Mouse (Mus musculus) right cerebral cortex, postnatal 10 days (tissue): ENCODE results near the gene Tram2.

ENCODE experiments used
- DNase-seq, 2 experiments: peaks; one replicate each; pipeline ENCODE4 v3.0.0; 2021; ENCODE audit warnings: low spot score in 2 of 2

Gene Tram2

DNA sequence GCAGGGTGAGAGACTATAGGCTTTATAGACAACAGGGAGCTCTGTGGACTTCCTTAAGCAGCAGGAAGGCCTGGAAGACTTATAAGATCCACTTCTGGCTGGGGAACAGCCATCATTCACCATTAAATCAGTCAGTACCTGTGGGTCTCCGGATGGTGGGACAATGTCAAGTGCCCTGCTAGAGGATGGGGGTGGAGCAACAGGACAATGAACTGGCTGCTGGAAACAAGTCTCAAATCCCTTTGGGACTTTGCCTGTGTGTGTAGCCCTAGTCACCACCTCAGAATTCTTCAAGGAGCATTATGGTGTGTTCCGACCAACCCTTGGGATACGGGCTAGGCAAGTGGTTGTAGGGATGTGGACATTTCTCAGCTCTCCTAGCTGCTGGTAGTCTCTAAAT is 55.9 kb downstream of the Tram2 start:
- DNase-seq, result no peak

DNA sequence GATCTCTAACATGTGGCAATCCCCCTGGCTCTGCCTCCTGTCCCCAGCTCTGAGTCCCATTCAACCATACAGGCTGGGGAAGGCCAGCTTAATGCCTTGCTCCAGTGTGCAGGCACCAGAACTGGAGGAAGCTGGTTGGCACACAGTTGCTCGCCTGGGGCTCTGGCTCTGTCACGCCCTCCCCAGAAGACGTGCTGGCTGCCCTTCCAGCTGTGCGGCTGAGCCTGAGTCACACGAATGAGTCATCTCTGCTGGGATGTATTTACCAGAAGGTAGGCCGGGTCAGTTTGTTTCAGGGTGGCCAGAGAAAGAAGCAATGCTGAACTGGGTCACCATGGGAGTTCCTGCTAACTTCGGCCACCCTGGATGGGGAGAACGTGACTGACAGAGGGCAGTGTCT is 64.6 kb downstream of the Tram2 start:
- DNase-seq, result no peak

DNA sequence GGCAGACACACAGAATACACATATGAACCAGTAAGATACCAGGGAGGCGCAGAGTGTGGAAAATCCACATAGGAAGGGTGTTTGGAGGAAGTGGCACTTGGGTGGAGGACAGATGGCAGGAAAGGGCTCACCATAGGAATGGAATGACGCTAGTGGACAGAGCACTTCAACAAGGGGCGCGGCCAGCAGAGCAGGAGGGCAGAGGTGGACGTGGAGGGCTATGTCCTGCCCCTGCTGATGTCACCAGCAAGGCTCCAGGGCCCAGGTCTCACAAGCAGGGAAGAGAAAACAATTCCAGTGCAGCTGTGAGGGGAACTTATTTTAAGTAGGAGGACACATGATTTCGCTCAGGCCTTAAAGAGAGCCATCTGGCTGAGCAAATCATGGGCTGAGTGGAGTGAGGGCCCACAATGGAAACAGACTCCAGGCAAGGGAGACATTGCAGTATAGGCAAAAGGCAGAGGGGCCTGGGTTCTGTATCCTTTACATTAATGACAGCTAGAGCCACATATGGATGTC is 68.7 kb downstream of the Tram2 start:
- DNase-seq, result no peak

DNA sequence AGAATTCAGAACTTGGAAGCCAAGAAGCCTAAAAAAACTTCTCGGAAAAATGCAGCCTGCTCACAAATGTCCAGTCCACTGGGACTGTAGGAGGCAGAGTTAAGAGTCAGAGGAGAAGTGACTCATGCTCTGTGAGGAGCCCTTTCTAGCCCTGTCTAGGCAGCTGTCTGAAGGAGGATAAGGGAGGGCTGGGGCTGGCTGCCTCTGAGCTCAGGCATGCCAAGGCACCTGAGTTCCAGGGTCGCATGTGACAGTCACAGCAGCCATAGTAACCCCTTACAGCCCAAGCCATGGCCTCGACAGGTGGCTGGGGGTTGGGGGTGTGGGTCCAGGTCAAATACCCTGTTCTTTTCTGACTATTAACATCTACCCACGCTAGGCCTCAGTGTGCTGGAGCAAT is 70.1 kb downstream of the Tram2 start:
- DNase-seq, result no peak

DNA sequence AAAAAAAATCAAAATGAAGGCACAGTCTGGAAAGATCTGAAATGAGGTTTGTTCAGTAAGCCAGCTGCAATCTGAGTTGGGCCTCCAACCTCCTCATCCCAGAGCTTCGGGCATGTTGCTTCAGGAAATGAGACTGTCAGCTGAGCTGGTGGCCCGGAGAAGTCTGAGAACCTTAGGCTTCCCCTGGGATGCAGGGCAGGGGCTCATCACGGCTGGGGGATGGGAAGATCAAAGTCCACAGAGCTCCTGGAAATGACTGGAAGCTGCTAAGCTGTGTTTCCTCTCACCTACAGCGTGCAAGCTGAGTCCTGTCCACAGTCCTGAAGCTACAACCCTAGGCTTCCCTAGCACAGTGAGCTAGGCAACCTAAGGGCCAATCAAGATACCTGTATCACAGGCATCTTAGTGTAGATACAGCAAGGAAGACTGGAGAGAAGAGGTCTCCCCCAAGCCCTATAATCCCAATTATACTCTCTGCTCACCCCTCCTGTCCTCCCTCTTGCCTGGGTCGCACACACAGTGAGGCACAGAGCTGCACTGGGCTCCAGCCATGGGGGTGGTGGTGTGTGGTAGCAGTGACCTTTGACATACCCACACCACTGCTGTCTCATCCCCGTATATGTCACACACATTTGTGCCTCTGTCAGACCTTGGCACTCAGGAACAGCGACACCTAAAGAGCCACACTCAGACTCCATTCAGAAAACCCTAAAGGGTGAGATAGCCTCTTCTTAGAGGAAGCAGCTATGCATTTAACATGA is 70.9 kb downstream of the Tram2 start:
- no peak for DNase-seq

DNA sequence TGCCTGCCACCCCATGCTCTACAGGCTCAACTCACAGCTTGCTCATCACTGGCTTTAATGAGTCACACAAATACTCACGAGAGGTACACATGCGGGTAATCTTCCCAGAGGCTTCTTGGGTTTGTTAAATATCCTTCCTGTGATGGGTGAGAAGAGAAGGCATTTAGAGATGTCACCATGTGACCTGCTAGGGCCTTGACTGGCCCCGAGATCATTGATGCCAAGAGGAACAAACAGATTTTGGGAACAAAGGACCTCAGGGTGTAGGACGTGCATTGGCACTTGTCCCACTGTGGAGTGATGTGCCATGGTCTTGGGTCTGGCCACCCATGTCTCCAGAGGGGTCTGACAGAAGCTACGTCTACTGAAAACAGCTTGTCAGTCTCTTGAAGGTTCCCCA is 72.3 kb downstream of the Tram2 start:
- DNase-seq, result no peak

DNA sequence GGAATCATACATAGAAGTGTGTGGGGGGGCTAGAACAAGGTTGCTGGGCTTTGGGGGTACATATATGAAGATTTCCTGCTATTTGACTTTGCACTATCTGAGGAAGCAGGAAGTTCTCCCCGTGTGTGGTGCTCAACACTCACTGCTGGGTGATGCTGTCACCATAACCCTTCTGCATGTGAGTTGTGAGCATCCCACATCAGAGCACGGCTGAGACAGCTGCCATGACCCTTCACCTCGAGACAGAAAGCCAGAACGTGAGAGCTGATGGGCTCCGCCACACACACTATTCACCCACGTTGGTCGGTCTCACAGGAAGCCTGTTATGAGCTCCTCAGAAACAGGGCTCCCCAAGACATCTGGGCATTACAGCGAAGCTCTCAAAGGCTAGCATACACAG is 74.4 kb downstream of the Tram2 start:
- DNase-seq, result no peak

DNA sequence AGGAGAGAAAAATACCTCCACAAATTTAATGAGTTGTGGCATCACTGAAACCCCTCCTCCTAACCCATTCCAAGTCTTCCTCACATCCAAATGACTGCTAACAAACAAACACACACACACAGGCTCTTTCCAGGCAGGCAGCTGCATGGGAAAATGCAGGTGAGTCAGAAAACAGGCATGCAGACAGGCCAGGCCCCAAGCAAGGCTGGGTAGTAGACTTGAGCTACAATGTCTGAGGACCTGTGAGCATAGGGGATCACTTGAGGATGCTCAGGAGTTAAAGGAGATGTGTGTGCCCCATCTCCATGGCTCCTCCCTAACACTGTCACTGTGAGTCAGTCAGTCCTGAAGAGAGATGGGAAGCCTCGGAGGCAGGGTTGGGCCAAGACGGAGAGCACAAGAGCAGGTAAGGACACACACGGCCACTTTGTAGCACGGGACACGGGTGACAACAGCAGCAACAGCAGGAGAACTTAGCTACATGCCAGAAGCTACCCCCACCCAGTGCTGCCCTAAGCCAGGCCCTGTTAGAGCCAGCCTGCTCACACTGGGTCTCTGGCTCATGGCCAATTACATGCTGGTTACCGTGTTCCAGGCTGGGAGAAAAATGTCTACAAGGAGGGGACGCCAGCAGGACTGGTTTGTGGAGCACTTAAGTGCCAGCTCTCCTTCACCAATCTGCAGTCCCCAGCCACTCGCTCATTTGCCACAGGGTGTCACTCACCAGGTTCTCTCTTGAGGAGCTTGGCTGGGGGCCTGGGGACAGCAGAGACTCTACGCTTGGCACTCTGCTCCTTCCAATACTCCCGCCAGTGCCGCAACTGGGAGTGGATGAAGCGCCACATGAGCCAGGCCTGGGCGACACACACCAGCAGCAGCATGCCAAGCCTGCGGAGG is 76.5 kb downstream of the Tram2 start:
- peak; percentile 59 to 64 for DNase-seq

DNA sequence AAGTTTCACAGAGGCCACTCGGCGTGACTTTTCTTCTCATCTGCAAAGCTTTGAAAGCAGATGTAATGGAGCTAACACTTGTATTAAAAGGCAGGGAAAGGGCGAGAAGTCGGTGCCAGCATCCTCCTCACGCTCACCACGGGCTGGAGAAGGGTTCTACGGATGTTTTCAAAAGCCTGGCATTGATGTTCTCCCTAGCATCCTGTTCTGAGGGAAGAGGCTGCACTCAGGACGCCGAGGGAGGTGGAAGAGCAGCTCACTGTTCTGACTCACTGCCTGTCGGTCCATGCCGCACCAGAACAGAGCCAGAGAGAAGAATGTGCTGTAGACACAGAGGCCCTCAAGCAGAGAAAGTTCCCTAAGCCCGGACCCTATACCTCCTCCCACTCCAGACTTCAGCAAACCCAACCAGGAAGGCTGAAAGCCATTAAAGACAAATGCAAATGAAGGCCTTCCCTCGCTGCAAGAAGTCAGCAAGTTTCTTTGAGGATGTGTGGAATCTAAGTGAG is 81.1 kb downstream of the Tram2 start:
- no peak for DNase-seq

DNA sequence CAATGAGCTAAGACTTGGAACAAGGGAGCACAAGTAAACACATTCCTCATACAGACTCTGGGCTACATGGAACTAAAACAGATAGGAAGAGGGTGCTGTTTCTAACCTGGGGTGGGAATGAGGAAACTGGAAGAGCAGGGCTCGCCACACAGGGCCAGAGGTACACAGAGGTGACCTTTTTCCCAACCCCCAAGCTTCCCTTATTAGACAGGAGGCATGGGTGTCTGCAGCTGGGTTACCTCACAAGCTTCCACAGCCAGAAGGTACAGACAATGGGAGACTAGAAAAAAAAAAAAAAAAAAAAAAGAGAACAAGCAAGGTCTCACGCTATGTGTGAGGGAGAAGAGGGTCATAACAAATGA is 81.7 kb downstream of the Tram2 start:
- DNase-seq, result no peak

DNA sequence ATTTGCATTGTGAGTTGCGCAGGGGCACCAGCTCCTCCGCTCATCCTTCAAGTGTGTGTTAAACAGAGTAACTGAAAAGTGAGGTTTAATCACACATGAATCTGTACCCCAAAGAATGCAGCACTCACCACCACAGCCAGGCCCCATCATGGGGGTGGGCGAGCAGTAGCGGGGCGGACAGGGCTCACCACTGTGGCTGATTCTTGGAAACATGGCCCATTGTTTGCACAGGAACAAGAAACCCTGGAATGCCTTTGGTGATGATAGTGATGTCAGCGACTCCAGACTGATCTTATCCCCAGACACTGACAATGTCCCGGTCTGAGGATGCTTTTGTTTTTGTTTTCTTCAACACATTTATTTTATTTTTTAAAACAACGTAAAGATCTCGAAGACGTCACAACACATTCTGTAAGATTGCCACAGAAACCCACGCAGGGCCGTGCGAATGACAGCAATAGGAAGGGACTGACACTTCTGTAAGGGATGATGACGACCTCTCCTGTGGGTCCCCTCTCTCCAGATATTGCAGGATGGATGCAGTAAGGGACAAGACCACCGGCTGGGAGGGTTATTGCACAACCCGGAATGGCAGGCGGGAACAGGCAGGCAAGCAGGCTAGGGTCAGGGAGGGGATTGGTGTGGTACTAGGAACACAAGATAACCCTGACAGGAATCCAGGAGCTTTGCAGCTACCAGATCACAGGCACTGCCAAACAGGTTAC is 82.3 kb downstream of the Tram2 start:
- no peak for DNase-seq

DNA sequence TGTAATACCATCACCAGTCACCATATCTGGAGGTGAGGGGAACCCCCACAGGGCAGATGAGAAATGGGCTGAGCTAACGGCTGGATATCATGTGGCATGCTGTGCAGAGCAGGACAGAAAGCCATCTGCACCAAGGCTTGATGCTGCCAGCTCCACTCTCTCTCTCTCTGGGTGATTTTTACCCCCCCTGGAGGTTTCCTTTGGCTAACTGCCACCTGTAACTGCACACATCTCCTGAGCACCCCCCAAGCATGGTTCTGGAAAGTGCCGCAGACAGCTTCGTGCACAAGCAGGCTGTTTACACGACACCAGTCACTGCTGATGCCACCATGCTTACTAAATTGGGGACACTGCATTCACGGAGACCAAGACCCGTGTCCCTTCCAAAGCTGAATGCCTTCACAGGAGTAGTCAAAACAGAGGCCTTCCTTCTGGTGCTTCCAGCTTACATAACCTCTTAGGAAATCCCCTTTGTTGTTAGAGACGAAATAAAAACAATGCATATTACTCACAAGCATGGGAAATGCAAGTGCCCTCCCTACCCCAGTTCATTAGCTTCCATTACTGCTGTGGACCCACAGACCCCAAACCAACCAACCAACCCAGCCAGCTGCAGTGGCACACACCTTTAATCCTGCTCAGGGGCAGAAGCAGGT is 83.6 kb downstream of the Tram2 start:
- no peak for DNase-seq

DNA sequence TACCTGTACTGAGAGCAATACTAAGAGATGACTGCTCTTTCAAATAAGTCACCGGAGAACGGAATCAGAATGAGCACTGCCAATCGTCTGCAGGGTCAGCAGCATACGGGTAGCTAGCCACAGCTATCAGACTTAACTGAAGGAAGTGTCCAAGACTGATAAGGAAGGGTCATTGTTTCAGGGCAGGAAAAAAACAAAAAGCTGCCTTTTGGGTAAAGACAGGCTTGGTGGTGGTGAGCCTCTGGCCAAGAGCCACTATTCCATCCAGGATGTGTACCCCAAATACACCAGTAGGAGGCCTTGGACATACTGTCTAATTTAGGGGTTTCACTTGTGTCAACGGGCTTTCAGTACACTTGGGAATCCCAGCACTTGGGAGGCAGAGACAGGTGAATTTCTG is 84.7 kb downstream of the Tram2 start:
- no peak for DNase-seq

DNA sequence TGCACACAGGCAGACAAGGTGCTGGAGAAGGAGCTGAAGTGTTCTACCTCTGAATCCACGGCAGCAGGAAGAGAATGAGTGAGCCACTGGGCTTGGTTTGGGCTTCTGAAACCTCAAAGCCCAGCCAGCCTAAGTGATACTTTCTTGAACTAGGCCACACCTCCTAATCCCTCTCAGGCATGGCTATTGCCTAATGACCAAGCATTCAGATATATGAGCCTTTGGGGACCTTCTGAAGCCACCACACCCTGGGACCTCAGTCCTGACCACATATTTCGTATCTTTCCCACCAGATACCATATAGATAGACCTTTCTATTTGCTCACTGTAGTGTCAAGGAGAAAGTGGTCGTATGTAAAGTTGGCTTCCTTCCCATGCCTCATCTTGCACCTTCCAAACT is 85.3 kb downstream of the Tram2 start:
- no peak for DNase-seq

DNA sequence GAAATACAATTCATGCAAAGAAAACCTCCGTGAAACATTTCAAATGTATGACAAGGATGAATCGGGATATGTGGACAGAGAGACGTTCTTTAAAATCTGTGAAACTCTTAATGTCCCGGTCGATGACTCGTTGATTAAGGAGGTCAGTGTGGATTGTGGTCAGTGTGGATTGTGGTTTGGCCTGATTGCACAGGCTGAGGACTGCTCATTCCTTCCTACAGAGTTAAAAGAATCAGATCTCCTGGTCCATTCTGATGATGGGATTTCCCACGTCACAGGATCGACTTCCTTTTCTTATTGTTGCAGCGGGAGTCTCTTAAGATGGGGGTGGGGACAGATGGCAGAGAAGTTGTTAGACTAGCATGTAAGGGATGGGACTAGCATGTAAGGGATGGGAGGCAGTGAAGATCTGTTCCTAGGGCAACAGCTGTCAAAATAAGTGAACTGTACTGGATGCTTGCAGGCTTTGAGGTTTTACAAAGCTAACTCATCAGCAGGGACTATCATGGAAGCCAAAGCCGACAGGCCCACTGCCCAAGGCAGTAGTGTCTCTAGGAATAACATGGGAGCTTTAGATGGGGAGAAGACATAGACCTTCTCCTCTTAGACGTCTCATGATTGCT is 89.5 kb downstream of the Tram2 start:
- DNase-seq, result no peak

DNA sequence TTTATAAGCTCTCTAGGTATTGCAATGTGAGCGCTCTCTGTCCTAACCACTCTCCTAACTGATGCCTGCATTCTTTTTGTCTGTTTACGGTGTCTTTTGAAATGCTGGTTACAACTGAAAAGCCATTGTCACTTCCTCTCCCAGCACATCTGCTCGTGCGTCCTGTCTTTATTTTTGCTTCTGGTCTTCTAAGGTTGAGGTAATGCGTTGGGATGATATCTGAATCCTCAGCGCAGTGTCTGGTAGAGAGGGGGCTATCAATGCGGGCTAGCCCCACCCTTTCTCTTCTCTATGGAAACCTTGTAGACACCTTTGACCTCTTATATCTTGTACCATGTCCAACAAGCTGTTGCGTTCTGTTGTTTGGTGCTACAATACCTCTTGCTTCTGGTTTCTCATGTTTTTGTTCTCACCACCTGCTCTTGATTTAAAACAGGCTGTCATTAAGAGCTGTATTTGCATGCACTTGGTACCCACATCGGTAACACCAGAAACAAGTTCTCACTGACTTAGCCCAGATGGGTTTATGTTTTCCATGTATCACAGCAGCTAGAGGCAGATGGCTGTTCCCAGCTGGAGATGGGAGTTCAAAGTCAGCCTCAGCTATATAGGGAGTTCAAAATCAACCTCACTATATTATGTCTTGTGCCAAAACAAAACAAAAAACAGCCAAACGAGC is 92.5 kb downstream of the Tram2 start:
- no peak for DNase-seq

DNA sequence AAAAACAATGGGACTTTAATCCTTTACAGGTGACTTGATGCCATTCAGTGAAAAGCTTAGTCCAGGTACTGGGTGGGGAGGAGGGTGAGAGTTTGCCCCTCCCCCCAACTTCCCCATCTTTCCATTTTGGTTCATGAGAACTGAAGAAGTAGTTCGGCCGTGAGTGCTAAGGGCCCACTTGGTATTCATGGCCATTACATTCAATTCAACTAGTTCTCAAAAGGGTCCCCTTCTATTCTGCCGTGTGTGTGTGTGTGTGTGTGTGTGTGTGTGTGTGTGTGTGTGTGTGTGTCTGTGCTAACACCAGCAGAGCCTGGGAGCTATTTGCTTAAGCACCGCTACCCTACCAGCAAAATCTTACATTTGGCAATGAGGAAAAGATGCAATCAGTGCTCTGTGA is 94.4 kb downstream of the Tram2 start:
- DNase-seq, result no peak

DNA sequence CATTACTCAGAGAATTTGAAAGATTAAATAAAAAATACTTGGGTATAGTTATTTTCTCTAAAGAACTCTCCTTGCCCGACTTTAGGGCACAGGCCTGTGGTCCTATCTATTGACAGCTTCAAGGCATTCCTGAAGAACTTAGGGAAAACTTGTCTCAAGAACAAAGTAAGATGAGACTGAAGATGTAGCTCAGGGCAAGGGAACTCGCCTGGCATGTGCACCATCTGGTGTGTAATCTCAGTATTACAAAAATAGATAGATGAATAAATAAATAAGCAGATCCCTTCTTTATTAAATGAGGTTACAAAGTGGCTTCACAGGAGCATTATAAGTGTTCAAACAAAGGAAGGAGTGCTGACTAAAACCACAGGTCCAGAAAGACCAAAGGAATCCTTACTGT is 94.9 kb downstream of the Tram2 start:
- no peak for DNase-seq

DNA sequence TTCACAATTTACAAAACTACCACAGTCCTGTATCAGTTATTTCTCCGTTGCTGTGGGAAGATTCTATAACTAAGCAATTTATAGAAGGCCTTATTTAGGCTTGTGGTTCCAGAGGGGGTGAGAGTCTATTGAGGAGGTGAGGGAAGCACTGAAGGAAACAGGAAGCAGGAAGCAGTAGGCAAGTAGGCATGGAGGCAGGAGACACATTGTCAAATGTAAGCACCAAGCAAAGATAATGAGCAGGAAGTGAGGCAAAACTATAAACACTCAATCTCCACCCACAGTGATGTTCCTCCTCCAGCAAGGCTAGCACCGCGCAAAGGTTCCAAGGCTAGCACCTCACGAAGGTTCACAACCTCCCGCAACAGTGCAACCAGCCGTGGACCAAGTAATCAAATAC is 97.3 kb downstream of the Tram2 start:
- no peak for DNase-seq

DNA sequence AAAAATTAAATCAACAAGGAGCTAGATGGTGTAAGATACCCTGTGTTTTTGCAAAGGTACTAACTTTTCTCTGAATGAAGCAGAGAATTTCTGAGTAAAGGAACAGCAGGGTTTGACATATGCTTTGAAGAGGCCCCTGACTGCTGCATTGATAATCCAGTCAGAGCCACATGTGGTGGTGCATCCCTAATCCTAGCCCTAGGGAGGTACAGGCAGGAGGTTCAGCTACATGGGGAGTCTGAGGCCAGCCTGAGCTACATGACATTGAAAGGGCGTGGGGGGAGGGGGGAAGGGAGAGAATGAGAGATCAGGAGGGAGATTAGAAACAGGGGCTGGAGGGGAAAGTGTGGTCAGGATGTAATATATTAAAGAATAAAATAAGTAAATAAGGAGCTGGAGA is 98.5 kb downstream of the Tram2 start:
- DNase-seq, result no peak
